Mouse (Mus musculus) lung, postnatal 0 days (tissue): Measurements from ENCODE around the gene Cish.

Source experiments
- CTCF ChIP-seq: IDR thresholded peaks from 2 replicates; pipeline ENCODE4 v1.5.1; 2016; ENCODE audit warnings: antibody characterized with exemption, mild to moderate bottlenecking
- EP300 ChIP-seq: IDR thresholded peaks from 2 replicates; pipeline ENCODE4 v1.6.1; 2016; ENCODE audit warnings: antibody characterized with exemption, mild to moderate bottlenecking, control low read depth

GRCm38 (mm10) chr9:107297658-107298057, 1.8 kb downstream of the Cish start:
- TF ChIP-seq CTCF (no peak), EP300 (no peak)
